Mouse (Mus musculus): ENCODE measurements at regions not wholly inside any gene's neighbourhood (a gene's known extent, or its start where the extent isn't known, plus 50 kb on each side); places are given as distances from the start of the nearest gene placed in this dataset.

GRCm38 (mm10) chr5:51397528-51397927 lies 170.0 kb downstream of the Ppargc1a start:
- TF ChIP-seq POLR2A (IDR thresholded peaks at IDR 0.05; ENCODE audit: low read depth, low read length): no peak
- no peak for TF ChIP-seq CTCF (conservative IDR thresholded peaks at IDR 0.05; ENCODE audit: insufficient read depth, insufficient read length, low read depth, low read length)
- Histone ChIP-seq H3K4me3 (ENCODE audit: insufficient read depth, low read depth, low read length) (no peak overlapping the region), H3K27me3 (replicated peaks; ENCODE audit: control insufficient read depth, insufficient read depth, low read length) (no peaks in the 10 kb centered on the region), H3K4me1 (ENCODE audit: control insufficient read depth, insufficient read depth, low read length) (peaks cover 4% of the 10 kb centered on the region; the same call in 1 of the 2 replicates), H3K27ac (ENCODE audit: insufficient read depth, low read depth, low read length) (no peak overlapping the region), H3K36me3 (ENCODE audit: control insufficient read depth, insufficient read depth, low read length) (no peaks in the 10 kb centered on the region)
- 39% methylated on average over 5 of the region's 5 CpGs for WGBS
- peak; percentile 50 for DNase-seq

GRCm38 (mm10) chr5:51391319-51391718 lies 176.2 kb downstream of the Ppargc1a start:
- H3K27me3 ChIP-seq (replicated peaks; ENCODE audit: control insufficient read depth, insufficient read depth, low read length): no peaks in the 10 kb centered on the region
- H3K4me3 ChIP-seq (ENCODE audit: insufficient read depth, low read depth, low read length): no peak overlapping the region
- peak overlapping the region; percentile 29; the same call in 1 of the 2 replicates for H3K27ac ChIP-seq (ENCODE audit: insufficient read depth, low read depth, low read length)
- peaks cover 3% of the 10 kb centered on the region; the same call in 1 of the 2 replicates for H3K4me1 ChIP-seq (ENCODE audit: control insufficient read depth, insufficient read depth, low read length)
- TF ChIP-seq POLR2A (IDR thresholded peaks at IDR 0.05; ENCODE audit: low read depth, low read length): no peak
- TF ChIP-seq CTCF (conservative IDR thresholded peaks at IDR 0.05; ENCODE audit: insufficient read depth, insufficient read length, low read depth, low read length): no peak
- WGBS: 51% methylated on average over 8 of the region's 8 CpGs
- DNase-seq: peak; percentile 87
- no peaks in the 10 kb centered on the region for H3K36me3 ChIP-seq (ENCODE audit: control insufficient read depth, insufficient read depth, low read length)

GRCm38 (mm10) chr5:51387751-51388150 lies 179.8 kb downstream of the Ppargc1a start:
- no peak for TF ChIP-seq CTCF (conservative IDR thresholded peaks at IDR 0.05; ENCODE audit: insufficient read depth, insufficient read length, low read depth, low read length)
- no peak for TF ChIP-seq POLR2A (IDR thresholded peaks at IDR 0.05; ENCODE audit: low read depth, low read length)
- no peak overlapping the region for H3K4me3 ChIP-seq (ENCODE audit: insufficient read depth, low read depth, low read length)
- 38% methylated on average over 2 of the region's 2 CpGs for WGBS
- no peaks in the 10 kb centered on the region for H3K27me3 ChIP-seq (replicated peaks; ENCODE audit: control insufficient read depth, insufficient read depth, low read length)
- H3K4me1 ChIP-seq (ENCODE audit: control insufficient read depth, insufficient read depth, low read length): peaks cover 3% of the 10 kb centered on the region; the same call in 1 of the 2 replicates
- no peaks in the 10 kb centered on the region for H3K36me3 ChIP-seq (ENCODE audit: control insufficient read depth, insufficient read depth, low read length)
- H3K27ac ChIP-seq (ENCODE audit: insufficient read depth, low read depth, low read length): peak overlapping the region; percentile 38
- DNase-seq: peak; percentile 63

GRCm38 (mm10) chr5:51386409-51386808 lies 181.1 kb downstream of the Ppargc1a start:
- H3K27ac ChIP-seq (ENCODE audit: insufficient read depth, low read depth, low read length): no peak overlapping the region
- 82% methylated on average over 3 of the region's 3 CpGs for WGBS
- DNase-seq: no peak
- TF ChIP-seq CTCF (conservative IDR thresholded peaks at IDR 0.05; ENCODE audit: insufficient read depth, insufficient read length, low read depth, low read length) (peak; percentile 22; the same call in 1 of the 2 replicates), POLR2A (IDR thresholded peaks at IDR 0.05; ENCODE audit: low read depth, low read length) (no peak)
- no peaks in the 10 kb centered on the region for H3K36me3 ChIP-seq (ENCODE audit: control insufficient read depth, insufficient read depth, low read length)
- no peaks in the 10 kb centered on the region for H3K27me3 ChIP-seq (replicated peaks; ENCODE audit: control insufficient read depth, insufficient read depth, low read length)
- no peak overlapping the region for H3K4me3 ChIP-seq (ENCODE audit: insufficient read depth, low read depth, low read length)
- H3K4me1 ChIP-seq (ENCODE audit: control insufficient read depth, insufficient read depth, low read length): peaks cover 2% of the 10 kb centered on the region; the same call in 1 of the 2 replicates

GRCm38 (mm10) chr5:51384278-51384677 lies 183.2 kb downstream of the Ppargc1a start:
- WGBS: 90% methylated on average over 6 of the region's 6 CpGs
- H3K36me3 ChIP-seq (ENCODE audit: control insufficient read depth, insufficient read depth, low read length): no peaks in the 10 kb centered on the region
- H3K4me1 ChIP-seq (ENCODE audit: control insufficient read depth, insufficient read depth, low read length): no peaks in the 10 kb centered on the region
- H3K4me3 ChIP-seq (ENCODE audit: insufficient read depth, low read depth, low read length): no peak overlapping the region
- TF ChIP-seq POLR2A (IDR thresholded peaks at IDR 0.05; ENCODE audit: low read depth, low read length) (no peak), CTCF (conservative IDR thresholded peaks at IDR 0.05; ENCODE audit: insufficient read depth, insufficient read length, low read depth, low read length) (no peak)
- H3K27me3 ChIP-seq (replicated peaks; ENCODE audit: control insufficient read depth, insufficient read depth, low read length): no peaks in the 10 kb centered on the region
- DNase-seq: no peak
- no peak overlapping the region for H3K27ac ChIP-seq (ENCODE audit: insufficient read depth, low read depth, low read length)

- 94% methylated on average over 1 of the region's 1 CpGs for WGBS
- H3K4me1 ChIP-seq (ENCODE audit: control insufficient read depth, insufficient read depth, low read length): no peaks in the 10 kb centered on the region
- H3K4me3 ChIP-seq (ENCODE audit: insufficient read depth, low read depth, low read length): no peak overlapping the region
- no peak overlapping the region for H3K27ac ChIP-seq (ENCODE audit: insufficient read depth, low read depth, low read length)
- no peaks in the 10 kb centered on the region for H3K27me3 ChIP-seq (replicated peaks; ENCODE audit: control insufficient read depth, insufficient read depth, low read length)
- no peak for DNase-seq
- TF ChIP-seq CTCF (conservative IDR thresholded peaks at IDR 0.05; ENCODE audit: insufficient read depth, insufficient read length, low read depth, low read length): no peak
- no peak for TF ChIP-seq POLR2A (IDR thresholded peaks at IDR 0.05; ENCODE audit: low read depth, low read length)
- H3K36me3 ChIP-seq (ENCODE audit: control insufficient read depth, insufficient read depth, low read length): no peaks in the 10 kb centered on the region
Observed at GRCm38 (mm10) chr5:51359101-51359500, 208.4 kb downstream of the Ppargc1a start.

GRCm38 (mm10) chr5:51348256-51348655 lies 219.3 kb downstream of the Ppargc1a start:
- no peaks in the 10 kb centered on the region for H3K4me1 ChIP-seq (ENCODE audit: control insufficient read depth, insufficient read depth, low read length)
- no peaks in the 10 kb centered on the region for H3K36me3 ChIP-seq (ENCODE audit: control insufficient read depth, insufficient read depth, low read length)
- no peak overlapping the region for H3K4me3 ChIP-seq (ENCODE audit: insufficient read depth, low read depth, low read length)
- no peak overlapping the region for H3K27ac ChIP-seq (ENCODE audit: insufficient read depth, low read depth, low read length)
- no peak for TF ChIP-seq POLR2A (IDR thresholded peaks at IDR 0.05; ENCODE audit: low read depth, low read length)
- no peak for TF ChIP-seq CTCF (conservative IDR thresholded peaks at IDR 0.05; ENCODE audit: insufficient read depth, insufficient read length, low read depth, low read length)
- 59% methylated on average over 2 of the region's 2 CpGs for WGBS
- no peaks in the 10 kb centered on the region for H3K27me3 ChIP-seq (replicated peaks; ENCODE audit: control insufficient read depth, insufficient read depth, low read length)
- no peak for DNase-seq
